Mouse (Mus musculus): Measurements from ENCODE around the gene Myt1l.

Gene Myt1l

GRCm38 (mm10) chr12:29971795-29972464 is 443.7 kb downstream of the Myt1l start:
- H3K36me3 ChIP-seq (ENCODE audit: control insufficient read depth, insufficient read depth, low read length, poor library complexity, severe bottlenecking): no peaks in the 10 kb centered on the region
- DNase-seq (ENCODE audit: low read depth, low spot score): no peak
- H3K27me3 ChIP-seq (ENCODE audit: control insufficient read depth, insufficient read depth, low read length, poor library complexity, severe bottlenecking): no peaks in the 10 kb centered on the region

DNA sequence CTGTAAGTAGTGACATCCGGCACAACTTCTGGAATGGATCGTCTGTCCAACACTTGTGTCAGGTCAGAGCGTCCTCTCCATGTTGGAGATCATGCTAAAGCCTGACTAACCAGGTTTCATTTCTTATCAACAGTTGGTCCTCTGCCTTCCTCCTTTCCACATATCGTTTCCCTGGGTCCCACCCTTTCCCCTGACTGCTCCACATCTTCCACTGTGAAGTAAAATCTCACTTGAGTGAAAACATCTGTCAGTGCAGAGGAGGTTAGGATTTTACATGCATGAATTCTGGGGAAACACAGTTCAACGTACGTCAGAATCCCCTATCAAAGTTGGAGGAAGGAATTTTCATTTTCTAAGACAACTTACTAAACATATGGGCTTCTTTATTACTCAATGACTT is 444.3 kb downstream of the Myt1l start:
- no peaks in the 10 kb centered on the region for H3K27me3 ChIP-seq (ENCODE audit: control insufficient read depth, insufficient read depth, low read length, poor library complexity, severe bottlenecking)
- no peak for DNase-seq (ENCODE audit: low read depth, low spot score)
- H3K36me3 ChIP-seq (ENCODE audit: control insufficient read depth, insufficient read depth, low read length, poor library complexity, severe bottlenecking): no peaks in the 10 kb centered on the region
